Mouse (Mus musculus) brain, embryonic 18.5 days (tissue): Measurements from ENCODE around the gene Lce1d.
"Not testable (repeated sequence)": the region's sequence is repeated elsewhere in the genome, so short reads cannot be mapped to it uniquely, and the experiment has no call there.

Experiments
- DNase-seq: peaks from one replicate; pipeline ENCODE4 v3.0.0-alpha.2; 2012; ENCODE audit warnings: low read depth, low spot score

The Lce1d gene

DNA sequence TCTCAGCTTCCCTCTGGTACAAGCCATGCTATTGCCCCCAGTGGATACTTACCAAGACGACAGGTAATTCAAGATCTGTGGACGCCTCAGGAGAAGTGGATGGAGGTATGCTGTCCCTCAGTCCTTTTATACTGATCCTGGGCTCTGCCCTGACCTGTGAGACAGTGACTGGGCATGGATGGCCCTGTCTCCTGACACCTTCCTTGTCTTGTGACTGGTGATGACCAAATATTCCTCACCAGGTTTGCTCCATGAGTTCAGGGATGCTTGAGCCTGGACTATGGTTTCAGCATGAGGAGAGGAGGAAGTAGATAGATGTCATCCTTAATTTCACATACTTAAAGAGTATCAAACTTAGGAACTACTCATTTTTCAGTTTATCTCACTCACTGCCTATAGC is at the start of gene Lce1d:
Gene Lce1d (minus strand): TSS at position 101 of the 400 bp plus-strand sequence.
- DNase-seq: no peak

DNA sequence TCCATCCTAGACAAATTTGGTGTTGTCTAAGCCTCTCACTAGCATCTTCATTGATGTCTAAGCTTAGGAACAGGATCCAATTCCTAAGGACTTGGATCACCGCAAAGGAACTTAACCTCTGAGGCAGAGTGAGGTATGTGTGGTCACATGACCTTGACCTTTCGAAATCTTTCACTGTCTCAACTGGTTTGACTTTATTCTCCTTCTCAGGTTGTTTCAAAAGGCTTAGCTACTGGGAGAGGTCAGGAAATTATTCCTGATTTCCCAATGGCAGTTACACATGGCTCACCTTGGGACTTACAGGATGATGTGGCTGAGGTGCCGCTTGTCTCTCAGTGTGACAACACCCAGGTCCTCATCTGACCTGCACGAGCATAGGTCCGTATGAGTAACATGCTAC is 35.6 kb upstream of the Lce1d start:
- no peak for DNase-seq

DNA sequence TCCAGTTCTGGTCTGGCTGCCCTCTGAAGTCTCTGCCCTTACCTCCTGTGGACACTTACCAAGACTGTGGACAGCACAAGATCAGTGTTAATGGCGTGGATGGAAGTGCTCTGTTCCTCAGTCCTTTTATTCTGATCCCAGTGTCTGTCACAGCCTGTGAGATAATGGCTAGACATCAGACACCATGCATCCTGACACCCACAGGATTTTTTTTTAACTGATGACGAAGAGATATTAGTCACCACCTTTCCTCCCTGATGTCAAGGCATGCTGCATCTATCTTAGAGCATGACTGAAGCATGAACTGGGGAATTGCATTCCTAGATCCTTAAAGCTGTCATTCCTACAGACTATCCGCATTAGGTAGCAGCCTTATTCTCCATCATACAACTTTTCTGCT is 33.2 kb upstream of the Lce1d start, which contains the start of gene Lce1f:
Gene Lce1f (minus strand): TSS at position 101 of the 400 bp plus-strand sequence.
- DNase-seq: no peak

DNA sequence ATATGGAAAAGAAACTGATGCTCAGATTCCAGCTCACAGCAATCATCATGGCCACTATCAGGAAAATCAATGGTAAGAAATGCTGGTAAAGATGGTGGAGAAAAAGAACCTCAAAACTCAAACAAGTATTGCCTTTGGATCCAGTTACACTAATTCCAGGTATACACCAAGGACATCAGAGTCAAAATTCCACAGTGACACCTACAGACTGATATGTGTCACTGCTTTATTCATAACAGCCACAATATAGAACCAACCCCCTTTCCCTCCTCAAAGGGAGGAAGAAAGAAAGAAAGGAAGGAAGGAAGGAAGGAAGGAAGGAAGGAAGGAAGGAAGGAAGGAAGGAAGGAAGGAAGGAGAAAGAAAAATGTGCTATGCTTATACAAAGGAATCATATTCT is 28.1 kb upstream of the Lce1d start:
- DNase-seq: no peak

DNA sequence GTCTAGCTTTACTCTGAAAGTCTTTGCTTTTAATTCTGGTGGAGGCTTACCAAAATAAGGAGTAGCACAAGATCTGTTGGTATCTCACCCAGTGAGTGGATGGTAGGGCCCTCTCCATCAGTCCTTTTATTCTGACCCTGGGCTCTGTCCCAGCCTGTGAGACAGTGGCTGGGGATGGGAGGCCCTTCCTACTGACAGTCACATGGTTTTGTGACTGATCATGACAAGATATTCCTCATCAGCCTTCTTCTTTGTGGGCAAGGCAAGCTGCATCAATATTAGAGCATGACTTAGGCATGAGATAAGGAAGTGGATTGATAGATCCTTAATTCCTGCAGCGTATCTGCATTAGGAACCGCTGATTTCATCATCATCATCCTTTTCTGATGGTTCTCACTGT is 22.0 kb upstream of the Lce1d start, which contains the start of gene Lce1e:
Gene Lce1e (minus strand): TSS at position 101 of the 400 bp plus-strand sequence.
- DNase-seq: no peak

DNA sequence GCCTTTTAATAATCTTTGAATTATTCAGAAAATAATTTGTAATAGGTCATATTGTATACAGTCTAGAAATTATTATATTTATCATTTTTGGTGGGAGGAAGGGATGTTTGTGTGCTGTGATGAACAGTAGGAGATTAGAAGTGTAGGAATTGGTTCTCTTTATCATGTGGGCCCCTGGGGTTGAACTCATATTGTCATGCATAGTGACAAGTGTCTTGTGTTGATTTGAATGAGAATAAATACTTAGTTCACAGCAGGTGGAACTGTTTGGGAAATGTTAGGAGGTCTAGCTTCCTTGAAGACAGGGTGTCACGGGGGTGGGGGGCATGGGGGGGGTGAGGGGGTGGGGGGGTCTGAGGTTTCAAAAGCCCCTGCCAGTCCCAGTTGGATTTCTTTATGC is 7.6 kb upstream of the Lce1d start:
- no peak for DNase-seq

DNA sequence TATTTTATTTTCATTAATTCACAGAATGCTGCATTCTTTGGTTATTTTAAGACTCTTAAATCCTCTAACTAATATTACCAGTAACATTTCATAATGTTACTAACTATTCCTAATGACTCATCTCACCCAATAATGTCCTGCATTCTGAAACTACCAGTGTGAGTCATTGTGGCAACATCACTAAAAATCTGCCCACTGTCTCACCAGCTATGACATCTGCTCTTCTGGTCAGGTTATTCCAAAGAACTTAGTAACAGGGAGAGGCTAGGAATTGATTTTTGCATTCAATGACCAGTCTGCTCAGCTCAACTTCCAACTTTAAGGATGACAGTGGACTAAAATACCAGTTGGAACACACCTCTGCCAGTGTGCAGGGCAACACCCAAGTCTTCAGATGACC is 4.7 kb upstream of the Lce1d start:
- no peak for DNase-seq

DNA sequence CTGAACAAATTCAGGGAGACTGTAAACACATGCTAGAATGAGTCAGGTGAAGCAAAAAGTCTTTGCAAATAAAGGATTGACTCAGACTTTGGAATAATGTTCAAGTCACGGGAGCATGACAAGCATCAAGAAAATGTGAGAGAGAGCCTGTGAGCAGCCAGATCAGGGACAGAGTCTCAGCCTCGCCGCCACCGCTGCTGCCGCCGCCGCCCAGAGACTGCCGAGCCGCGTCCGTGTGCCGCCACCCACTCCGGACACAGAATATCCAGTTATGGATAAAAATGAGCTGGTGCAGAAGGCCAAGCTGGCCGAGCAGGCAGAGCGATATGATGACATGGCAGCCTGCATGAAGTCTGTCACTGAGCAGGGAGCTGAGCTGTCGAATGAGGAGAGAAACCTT is 2.1 kb upstream of the Lce1d start:
- DNase-seq: not testable (repeated sequence)

DNA sequence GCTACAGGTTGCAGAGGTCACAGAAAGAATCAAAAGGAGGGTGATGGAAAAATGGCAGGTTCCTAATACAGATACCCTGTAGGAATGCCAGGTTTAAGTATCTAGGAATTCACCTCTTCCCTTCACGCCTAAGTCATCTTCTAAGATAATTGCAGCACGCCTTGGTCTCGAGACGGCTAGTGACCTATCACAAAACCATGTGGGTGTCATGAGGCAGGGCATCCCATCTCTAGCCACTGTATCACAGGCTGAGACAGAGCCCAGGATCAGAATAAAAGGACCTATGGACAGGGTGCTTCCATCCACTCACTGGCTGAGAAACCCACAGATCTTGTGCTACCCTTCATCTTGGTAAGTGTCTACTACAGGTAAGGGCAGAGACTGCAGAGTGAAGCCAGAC is 8.1 kb downstream of the Lce1d start, which contains the start of gene Lce1c:
Gene Lce1c (plus strand): TSS at position 301 of the 400 bp plus-strand sequence.
- DNase-seq: no peak

DNA sequence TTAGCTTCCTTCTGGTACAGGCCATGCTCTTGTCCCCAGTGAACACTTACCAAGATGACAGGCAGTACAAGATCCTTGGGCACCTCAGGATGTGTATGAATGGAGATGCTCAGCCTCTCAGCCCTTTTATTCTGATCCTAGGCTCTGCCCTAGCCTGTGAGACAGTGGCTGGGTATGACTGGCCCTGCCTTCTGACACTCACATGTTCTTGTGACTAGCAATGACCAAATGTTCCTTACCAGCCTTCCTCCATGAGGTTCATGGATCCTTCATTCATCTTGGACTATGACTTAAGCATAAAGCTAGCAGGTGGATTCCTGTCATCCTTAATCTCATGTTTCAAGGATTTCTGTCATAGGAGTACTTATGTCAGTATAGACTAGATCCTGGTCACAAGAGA is 16.8 kb downstream of the Lce1d start, which contains the start of gene Lce1a2:
Gene Lce1a2 (minus strand): TSS at position 101 of the 400 bp plus-strand sequence.
- no peak for DNase-seq

DNA sequence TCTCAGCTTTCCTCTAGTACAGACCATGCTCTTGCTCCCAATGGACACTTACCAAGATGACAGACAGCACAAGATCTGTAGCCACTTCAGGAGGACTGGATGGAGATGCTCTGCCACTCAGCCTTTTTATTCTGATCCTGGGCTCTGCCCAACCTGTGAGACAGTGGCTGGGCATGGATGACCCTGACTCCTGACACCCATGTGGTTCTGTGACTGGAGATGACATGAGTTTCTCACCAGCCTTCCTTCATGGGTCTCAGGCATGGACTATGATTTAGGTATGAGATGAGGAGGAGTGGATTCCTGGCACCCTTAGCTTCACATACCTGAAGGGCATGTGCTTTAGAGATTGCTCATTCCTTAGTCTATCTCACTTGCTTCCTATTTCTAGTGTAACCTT is 30.2 kb downstream of the Lce1d start, which contains the start of gene Lce1b:
Gene Lce1b (minus strand): TSS at position 101 of the 400 bp plus-strand sequence.
- no peak for DNase-seq

DNA sequence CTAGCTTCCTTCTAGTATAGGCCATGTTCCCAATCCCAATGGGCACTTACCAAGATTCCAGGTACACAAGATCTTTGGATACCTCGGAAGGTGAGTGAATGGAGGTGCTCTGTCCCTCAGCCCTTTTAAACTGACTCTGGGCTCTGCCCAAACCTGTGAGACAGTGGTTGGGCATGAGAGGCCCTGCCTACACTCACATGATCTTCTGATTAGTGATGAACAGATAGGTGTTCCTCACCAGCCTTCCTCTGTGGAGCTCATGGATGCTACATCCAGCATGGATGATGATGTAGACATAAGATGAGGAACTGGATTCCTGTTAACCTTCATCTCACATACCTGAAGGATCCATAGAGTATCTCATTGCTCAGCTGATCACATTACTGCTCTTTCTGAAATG is 38.8 kb downstream of the Lce1d start, which contains the start of gene Lce1a1:
Gene Lce1a1 (minus strand): TSS at position 101 of the 400 bp plus-strand sequence.
- DNase-seq: no peak

DNA sequence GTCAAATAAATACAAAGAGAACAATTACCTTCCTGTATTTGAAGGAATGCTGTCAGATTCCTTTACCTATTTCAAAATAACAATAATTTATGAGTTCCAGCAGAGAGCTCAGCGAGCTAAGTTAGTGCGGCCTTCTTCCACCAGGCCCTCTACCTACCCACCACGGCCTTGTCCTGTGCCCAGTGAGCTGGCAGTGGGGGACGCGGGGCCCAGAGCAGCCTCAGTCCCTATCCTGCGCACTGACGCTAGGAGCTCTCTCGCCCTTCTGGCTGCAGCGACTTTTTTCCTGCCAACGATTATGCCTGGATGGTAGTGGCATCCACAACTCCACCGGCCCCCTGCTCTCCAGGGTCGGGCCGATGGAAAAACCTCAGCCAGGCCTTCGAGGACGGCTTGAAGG is 47.2 kb downstream of the Lce1d start:
- no peak for DNase-seq

DNA sequence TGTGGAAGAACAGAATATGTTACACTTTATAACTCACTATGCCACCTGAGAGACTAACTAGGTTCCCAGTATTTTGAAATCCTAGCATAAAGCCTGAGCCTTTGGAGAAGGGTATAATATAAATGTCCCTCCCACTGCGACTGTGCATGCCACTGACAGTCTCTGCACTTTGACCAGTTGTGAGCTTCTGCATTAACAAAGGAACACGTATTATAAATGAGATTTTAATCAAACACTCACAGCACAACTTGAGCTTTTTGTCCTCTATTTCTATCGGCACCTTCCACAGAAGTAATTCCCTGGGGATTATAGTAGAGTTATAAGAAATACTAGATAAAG is 48.4 kb downstream of the Lce1d start:
- DNase-seq: no peak

DNA sequence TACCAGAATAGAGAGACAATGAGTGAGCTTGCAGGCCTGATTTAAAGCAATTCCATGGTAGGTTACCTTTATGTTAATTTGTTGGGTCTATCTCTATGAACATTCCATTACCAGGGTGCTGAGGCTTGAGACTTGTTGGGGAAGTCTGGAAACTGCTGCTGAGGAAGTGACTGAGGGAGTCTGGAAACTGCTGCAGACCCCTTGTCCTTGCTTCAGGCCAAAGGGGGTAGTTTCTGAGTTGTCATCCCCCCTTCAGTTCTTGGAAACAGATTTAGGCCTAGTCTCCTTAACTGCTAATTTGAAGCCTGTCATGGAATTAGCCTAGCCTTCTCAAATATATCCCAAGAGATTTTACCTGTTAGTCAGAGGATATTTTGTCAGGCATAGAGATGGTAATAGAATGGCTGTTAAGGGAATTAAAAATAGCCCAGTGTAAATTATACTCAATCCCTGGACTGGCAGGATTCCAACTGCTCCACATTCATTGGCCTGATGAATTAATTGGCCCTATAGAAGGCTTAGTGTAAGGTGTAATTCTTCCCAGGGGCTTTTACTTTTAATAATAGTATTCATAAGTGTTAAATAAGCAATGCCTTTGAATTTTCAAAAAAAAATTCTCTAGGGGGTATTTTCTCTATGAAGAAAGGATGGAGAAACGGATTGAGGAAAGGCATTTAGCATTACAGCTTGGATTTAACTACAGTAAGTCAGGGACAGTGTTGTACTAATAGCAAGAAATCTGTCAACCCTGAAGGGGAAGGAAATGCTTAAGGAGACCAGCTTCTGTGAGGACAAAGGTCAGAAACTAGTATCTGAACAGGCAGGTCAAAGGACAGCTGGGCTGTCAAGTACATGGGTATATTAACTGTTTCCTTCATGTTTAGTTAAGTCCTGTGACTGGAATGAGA is 49.0 kb downstream of the Lce1d start:
- DNase-seq: no peak
